10 mouse cellular contexts compared by ENCODE assay signal in genomic region chr16:10783152-10783434, GRCm38 (mm10). TPM values are rescaled to one million over a fixed set of nuclear protein-coding genes. Genes with fewer than 3 reads are reported as not detected.
DNase-seq lines count a peak whose midpoint lies in the region; ATAC-seq and TF ChIP-seq lines count a peak whose summit lies in the region.
"Had no signal": no experiment of that assay in that cellular context is flagged by ENCODE, and none has a peak within 500 bp of the region (broad histone marks: within the 10 kb centered on the region; RNA-seq: fewer than 3 reads in every experiment).

No protein-coding gene starts in this region.

- peak overlapping the region; percentile 95; the same call in 1 of the 2 replicates for H3K4me2 ChIP-seq in hindbrain, embryonic 13.5 days
- H3K4me2 ChIP-seq in hindbrain, embryonic 11.5 days (replicated peaks; ENCODE audit: low read depth, low read length), result no peak overlapping the region
- peak overlapping the region; percentile 84 for H3K4me2 ChIP-seq in liver, postnatal 0 days (ENCODE audit: low read depth, low read length)

- H3K36me3 ChIP-seq in hindbrain, embryonic 13.5 days, result no peaks in the 10 kb centered on the region
- no peaks in the 10 kb centered on the region for H3K36me3 ChIP-seq in hindbrain, embryonic 11.5 days (ENCODE audit: control insufficient read depth, insufficient read depth, low read length)
- H3K36me3 ChIP-seq in liver, postnatal 0 days (replicated peaks; ENCODE audit: insufficient read depth, low read length), result no peaks in the 10 kb centered on the region; the same call in 1 of the 2 replicates

- intact Hi-C loops in left cerebral cortex, postnatal 4 days (cut with DNase I), result loop anchor here (10.0 kb wide), 1 partner anchor 118 kb away; no protein-coding TSS in a partner anchor

- peaks cover 30% of the 10 kb centered on the region for H3K27me3 ChIP-seq in hindbrain, embryonic 13.5 days
- H3K27me3 ChIP-seq in hindbrain, embryonic 11.5 days (ENCODE audit: control insufficient read depth, insufficient read depth, low read length), result peaks cover 15% of the 10 kb centered on the region
- peaks cover 8% of the 10 kb centered on the region; the same call in 1 of the 2 replicates for H3K27me3 ChIP-seq in liver, postnatal 0 days (ENCODE audit: insufficient read depth, low read length)

- peaks cover 37% of the 10 kb centered on the region for H3K4me1 ChIP-seq in hindbrain, embryonic 13.5 days (replicated peaks)
- H3K4me1 ChIP-seq in hindbrain, embryonic 11.5 days (replicated peaks; ENCODE audit: control insufficient read depth, insufficient read depth, low read length), result no peaks in the 10 kb centered on the region; the same call in 1 of the 2 replicates
- H3K4me1 ChIP-seq in liver, postnatal 0 days (ENCODE audit: insufficient read depth), result peaks cover 30% of the 10 kb centered on the region

- 0 out of 2 replicates have a peak overlapping the region, but pooled peaks have one; percentile 62 for H3K4me3 ChIP-seq in hindbrain, embryonic 13.5 days
- H3K4me3 ChIP-seq in hindbrain, embryonic 11.5 days (ENCODE audit: low read depth, low read length), result no peak overlapping the region
- H3K4me3 ChIP-seq in liver, postnatal 0 days (ENCODE audit: low read depth, low read length), result 0 out of 2 replicates have a peak overlapping the region, but pooled peaks have one; percentile 96

- no peak for ATAC-seq in hindbrain, embryonic 13.5 days (ENCODE audit: low FRiP score)
- ATAC-seq in hindbrain, embryonic 11.5 days (ENCODE audit: low FRiP score), result no peak
- ATAC-seq in common myeloid progenitor, adult 5-6 weeks (replicated peaks; ENCODE audit: low read depth, poor library complexity, severe bottlenecking), result peak; percentile 12; the same call in 1 of the 2 replicates
- ATAC-seq in liver, postnatal 0 days, result no peak
- ATAC-seq in inflammation-experienced regulatory T-cells, adult 6 months, result no peak

- H3K9ac ChIP-seq in hindbrain, embryonic 13.5 days, result 0 out of 2 replicates have a peak overlapping the region, but pooled peaks have one; percentile 19
- no peak overlapping the region for H3K9ac ChIP-seq in hindbrain, embryonic 11.5 days (ENCODE audit: low read depth, low read length)
- H3K9ac ChIP-seq in liver, postnatal 0 days (replicated peaks), result no peak overlapping the region

- TF ChIP-seq EP300 in liver, postnatal 0 days (IDR thresholded peaks at IDR 0.05; ENCODE audit: low read depth), result no peak

- H3K9me3 ChIP-seq in hindbrain, embryonic 13.5 days, result no peaks in the 10 kb centered on the region
- no peaks in the 10 kb centered on the region for H3K9me3 ChIP-seq in hindbrain, embryonic 11.5 days (ENCODE audit: control insufficient read depth, low read length)
- H3K9me3 ChIP-seq in liver, postnatal 0 days (ENCODE audit: low read length), result no peaks in the 10 kb centered on the region

- TF ChIP-seq CTCF in liver, postnatal 0 days (IDR thresholded peaks at IDR 0.05; ENCODE audit: low read depth), result no peak

- 68% methylated on average over 1 of the region's 1 CpGs for WGBS in hindbrain, embryonic 13.5 days
- 57% methylated on average over 1 of the region's 1 CpGs for whole genome bisulfite sequencing in hindbrain, embryonic 11.5 days
- whole genome bisulfite sequencing in liver, postnatal 0 days (ENCODE audit: insufficient replicate concordance), result 13% methylated on average over 1 of the region's 1 CpGs

- H3K27ac ChIP-seq in hindbrain, embryonic 13.5 days, result no peak overlapping the region
- no peak overlapping the region for H3K27ac ChIP-seq in hindbrain, embryonic 11.5 days (ENCODE audit: low read depth, low read length)
- no peak overlapping the region for H3K27ac ChIP-seq in liver, postnatal 0 days (ENCODE audit: low read depth)

- no peak for DNase-seq in hindbrain, embryonic 11.5 days (ENCODE audit: low spot score)
- DNase-seq in 416B (ENCODE audit: low read depth), result peak; percentile 51
- DNase-seq in liver, postnatal 0 days, result no peak
- DNase-seq in left cerebral cortex, postnatal 4 days, result no peak
- no peak for DNase-seq in right cerebral cortex, postnatal 25 days
- DNase-seq: kidney, adult 9 months had no signal

RNA-seq across cellular contexts. Expression of gene Socs1, which starts 2.2 kb away (rescaled TPM):
- 3.6 TPM in 2 replicates for polyA plus RNA-seq in hindbrain, embryonic 13.5 days (2015; fragmentation: Nextera tagmentation; extraction: Ambion mirVana)
- polyA plus RNA-seq in hindbrain, embryonic 11.5 days (2014; fragmentation: Nextera tagmentation; extraction: Ambion mirVana), result 3.5 and 3.6 TPM in 2 replicates
- total RNA-seq in common myeloid progenitor, adult 5-6 weeks (2017), result 0.59 and 2.3 TPM in 2 replicates
- 1.6 TPM in 2 replicates for polyA plus RNA-seq in liver, postnatal 0 days (2015; fragmentation: Nextera tagmentation; extraction: Ambion mirVana)
- 1 to 10 TPM; 1.9 to 2.0 TPM for total RNA-seq in left cerebral cortex, postnatal 4 days (2021)
- 1 to 10 TPM; 3.9 to 4.7 (median 4.3) TPM for polyA plus RNA-seq in inflammation-experienced regulatory T-cells, adult 6 months (2017; shearing (Covaris generic))

RNA-seq across cellular contexts. Expression of gene Tnp2, which starts 5.4 kb away (rescaled TPM):
- polyA plus RNA-seq in hindbrain, embryonic 13.5 days (2015; fragmentation: Nextera tagmentation; extraction: Ambion mirVana), result not detected in 2 replicates
- not detected in 2 replicates for polyA plus RNA-seq in hindbrain, embryonic 11.5 days (2014; fragmentation: Nextera tagmentation; extraction: Ambion mirVana)
- total RNA-seq in common myeloid progenitor, adult 5-6 weeks (2017), result not detected in 2 replicates
- not detected in 2 replicates for polyA plus RNA-seq in liver, postnatal 0 days (2015; fragmentation: Nextera tagmentation; extraction: Ambion mirVana)
- not detected for total RNA-seq in left cerebral cortex, postnatal 4 days (2021)
- 1 to 10 TPM; 6.3 to 9.8 (median 6.6) TPM for polyA plus RNA-seq in inflammation-experienced regulatory T-cells, adult 6 months (2017; shearing (Covaris generic))
- polyA plus RNA-seq: cortical plate, adult 2 months had no signal

RNA-seq across cellular contexts. Expression of gene Prm3, which starts 7.6 kb away (rescaled TPM):
- not detected in 2 replicates for polyA plus RNA-seq in hindbrain, embryonic 13.5 days (2015; fragmentation: Nextera tagmentation; extraction: Ambion mirVana)
- polyA plus RNA-seq in hindbrain, embryonic 11.5 days (2014; fragmentation: Nextera tagmentation; extraction: Ambion mirVana), result not detected in 2 replicates
- not detected in 2 replicates for total RNA-seq in common myeloid progenitor, adult 5-6 weeks (2017)
- polyA plus RNA-seq in liver, postnatal 0 days (2015; fragmentation: Nextera tagmentation; extraction: Ambion mirVana), result not detected in 2 replicates
- total RNA-seq in left cerebral cortex, postnatal 4 days (2021), result not detected
- not detected for polyA plus RNA-seq in inflammation-experienced regulatory T-cells, adult 6 months (2017; shearing (Covaris generic))
- polyA plus RNA-seq: cortical plate, adult 2 months had no signal

RNA-seq across cellular contexts. Expression of gene Prm2, which starts 12.8 kb away (rescaled TPM):
- not detected in 2 replicates for polyA plus RNA-seq in hindbrain, embryonic 13.5 days (2015; fragmentation: Nextera tagmentation; extraction: Ambion mirVana)
- polyA plus RNA-seq in hindbrain, embryonic 11.5 days (2014; fragmentation: Nextera tagmentation; extraction: Ambion mirVana), result not detected in 2 replicates
- total RNA-seq in common myeloid progenitor, adult 5-6 weeks (2017), result not detected in 2 replicates
- not detected in 2 replicates for polyA plus RNA-seq in liver, postnatal 0 days (2015; fragmentation: Nextera tagmentation; extraction: Ambion mirVana)
- not detected for total RNA-seq in left cerebral cortex, postnatal 4 days (2021)
- not detected for polyA plus RNA-seq in inflammation-experienced regulatory T-cells, adult 6 months (2017; shearing (Covaris generic))
- polyA plus RNA-seq: cortical plate, adult 2 months had no signal

RNA-seq across cellular contexts. Expression of gene Prm1, which starts 22.5 kb away (rescaled TPM):
- polyA plus RNA-seq in hindbrain, embryonic 13.5 days (2015; fragmentation: Nextera tagmentation; extraction: Ambion mirVana), result not detected in 2 replicates
- not detected in 2 replicates for polyA plus RNA-seq in hindbrain, embryonic 11.5 days (2014; fragmentation: Nextera tagmentation; extraction: Ambion mirVana)
- total RNA-seq in common myeloid progenitor, adult 5-6 weeks (2017), result not detected in 2 replicates
- polyA plus RNA-seq in liver, postnatal 0 days (2015; fragmentation: Nextera tagmentation; extraction: Ambion mirVana), result not detected in 2 replicates
- not detected for total RNA-seq in left cerebral cortex, postnatal 4 days (2021)
- 1 to 10 TPM in 1 of 3 experiments, not detected in 2; 1.1 TPM for polyA plus RNA-seq in inflammation-experienced regulatory T-cells, adult 6 months (2017; shearing (Covaris generic))
- polyA plus RNA-seq: cortical plate, adult 2 months had no signal
